Mouse (Mus musculus) stomach, embryonic 14.5 days (tissue): ENCODE measurements around the gene Notch2. TPM values are rescaled to one million over a fixed set of nuclear protein-coding genes. Genes with fewer than 3 reads are reported as not detected.

Experiments used
- ATAC-seq: fragments of 200-750 bp; cut with Nextera tagmentation; 2 replicates; pipeline ENCODE4 v1.8.0; 2017; ENCODE audit warnings: low read depth, moderate TSS enrichment; ENCODE audit not compliant: insufficient number of reproducible peaks, insufficient read depth, low FRiP score
- H3K27ac ChIP-seq: fragments of 300-500 bp; sonication (generic); 2 replicates; pipeline ENCODE4 v1.5.1; 2014; ENCODE audit warnings: mild to moderate bottlenecking, low read length, moderate library complexity, mixed read lengths
- H3K27me3 ChIP-seq: fragments of 300-500 bp; sonication (generic); 2 replicates; pipeline ENCODE4 v1.6.1; 2014; ENCODE audit warnings: low read length, control low read depth, mixed read lengths; ENCODE audit not compliant: control insufficient read depth, insufficient read depth
- H3K36me3 ChIP-seq: fragments of 300-500 bp; sonication (generic); 2 replicates; pipeline ENCODE4 v1.6.1; 2014; ENCODE audit warnings: mild to moderate bottlenecking, control low read depth, low read length, moderate library complexity, mixed read lengths; ENCODE audit not compliant: control insufficient read depth, insufficient read depth
- H3K4me1 ChIP-seq: fragments of 300-500 bp; sonication (generic); 2 replicates; pipeline ENCODE4 v1.6.1; 2014; ENCODE audit warnings: low read length, control low read depth, mixed read lengths; ENCODE audit not compliant: control insufficient read depth, insufficient read depth
- H3K4me2 ChIP-seq: fragments of 300-500 bp; sonication (generic); replicated peaks from 2 replicates; pipeline ENCODE4 v1.6.1; 2014; ENCODE audit warnings: low read depth, low read length, control low read depth
- H3K4me3 ChIP-seq: fragments of 300-500 bp; sonication (generic); 2 replicates; pipeline ENCODE4 v1.5.1; 2014; ENCODE audit warnings: low read depth, low read length, control low read depth
- H3K9ac ChIP-seq: fragments of 300-500 bp; sonication (generic); replicated peaks from 2 replicates; pipeline ENCODE4 v1.6.1; 2014; ENCODE audit warnings: low read depth, mild to moderate bottlenecking, control low read depth, low read length, moderate library complexity, mixed read lengths
- H3K9me3 ChIP-seq: fragments of 300-500 bp; sonication (generic); 2 replicates; pipeline ENCODE4 v1.6.1; 2016; ENCODE audit warnings: low read depth, low read length, control low read depth; ENCODE audit not compliant: control insufficient read depth
- WGBS: fragments of 180-500 bp; shearing (Covaris S2); extraction: QIAGEN DNeasy Blood & Tissue Kit; methylation state at CpG from one replicate; pipeline ENCODE4 v1.1.7; 2014; 5-methylcytosine and 5-hydroxymethylcytosine counted together
- polyA plus RNA-seq: library from polyadenylated mRNA; unstranded; fragments of >200 nt; fragmentation: Nextera tagmentation; extraction: Ambion mirVana; gene quantifications from 2 replicates; pipeline ENCODE4 v1.2.1, GENCODE M21; 2014

The Notch2 gene
- polyA plus RNA-seq, 1 experiment from 2014 or later: 36.2 TPM

DNA sequence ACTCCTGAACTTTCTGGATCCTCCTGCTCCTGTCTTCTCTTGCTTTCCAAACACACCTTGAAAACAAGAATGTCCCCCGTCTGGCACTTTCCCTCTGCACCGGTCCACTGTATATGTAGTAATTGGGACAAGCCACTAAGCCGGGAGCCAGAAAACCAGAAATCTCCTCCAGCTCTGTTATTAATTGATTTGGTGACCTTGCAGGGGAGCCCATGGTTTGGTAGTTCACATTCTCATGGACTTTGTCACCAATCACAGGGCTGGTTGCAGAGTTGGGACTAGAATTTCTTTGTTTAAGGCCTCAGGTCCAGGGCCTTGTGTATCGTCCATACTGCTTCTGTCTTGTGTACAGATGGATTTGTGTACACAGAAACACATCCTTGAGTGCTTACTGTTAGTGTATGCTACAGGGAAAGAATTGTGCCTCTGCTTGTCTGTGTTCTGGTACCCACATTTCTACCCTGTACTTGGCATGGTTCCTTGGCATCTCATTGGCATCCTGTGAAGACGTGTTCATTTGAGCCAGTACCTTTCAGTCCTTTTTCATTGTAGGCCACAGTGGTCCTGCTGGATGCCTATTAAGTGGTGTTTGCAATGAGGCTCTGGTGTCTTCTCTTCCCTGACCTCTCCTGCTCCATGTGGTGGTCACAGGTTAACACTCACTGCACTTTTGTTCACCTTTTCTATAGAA, 3.7 kb downstream of the Notch2 start:
- no peaks in the 10 kb centered on the region for H3K27me3 ChIP-seq
- H3K9me3 ChIP-seq: no peaks in the 10 kb centered on the region
- H3K4me1 ChIP-seq: peaks cover 45% of the 10 kb centered on the region
- 66% methylated on average over 5 of the region's 5 CpGs for WGBS
- H3K27ac ChIP-seq: no peak overlapping the region
- H3K4me3 ChIP-seq: no peak overlapping the region
- ATAC-seq: no peak
- no peaks in the 10 kb centered on the region for H3K36me3 ChIP-seq
- no peak overlapping the region for H3K9ac ChIP-seq
- H3K4me2 ChIP-seq: peak overlapping the region; percentile 53; the same call in 1 of the 2 replicates

GRCm38 (mm10) chr3:98018187-98018586, 4.9 kb downstream of the Notch2 start:
- Histone ChIP-seq H3K9me3 (no peaks in the 10 kb centered on the region), H3K4me2 (no peak overlapping the region), H3K9ac (no peak overlapping the region), H3K27me3 (no peaks in the 10 kb centered on the region), H3K4me3 (no peak overlapping the region), H3K36me3 (no peaks in the 10 kb centered on the region), H3K27ac (no peak overlapping the region), H3K4me1 (peaks cover 45% of the 10 kb centered on the region)
- ATAC-seq: no peak
- WGBS: 85% methylated on average over 4 of the region's 4 CpGs

- H3K4me3 ChIP-seq: no peak overlapping the region
- no peak overlapping the region; the same call in 1 of the 2 replicates for H3K4me2 ChIP-seq
- H3K9me3 ChIP-seq: no peaks in the 10 kb centered on the region
- 0 out of 2 replicates have a peak, but pooled peaks have one; percentile 54 for ATAC-seq
- H3K27me3 ChIP-seq: no peaks in the 10 kb centered on the region
- no peaks in the 10 kb centered on the region for H3K36me3 ChIP-seq
- WGBS: 62% methylated on average over 9 of the region's 9 CpGs
- H3K4me1 ChIP-seq: peaks cover 50% of the 10 kb centered on the region
- H3K27ac ChIP-seq: peak overlapping the region; percentile 45
- no peak overlapping the region for H3K9ac ChIP-seq
These were observed 7.3 kb downstream of the Notch2 start for GRCm38 (mm10) chr3:98020431-98021229.

- no peaks in the 10 kb centered on the region for H3K9me3 ChIP-seq
- no peak overlapping the region for H3K9ac ChIP-seq
- 13% methylated on average over 13 of the region's 13 CpGs for whole genome bisulfite sequencing
- no peaks in the 10 kb centered on the region for H3K27me3 ChIP-seq
- H3K27ac ChIP-seq: peak overlapping the region; percentile 80
- peak; percentile 50; the same call in 1 of the 2 replicates for ATAC-seq
- no peaks in the 10 kb centered on the region for H3K36me3 ChIP-seq
- no peak overlapping the region for H3K4me3 ChIP-seq
- H3K4me2 ChIP-seq: peak overlapping the region; percentile 24
- H3K4me1 ChIP-seq: peaks cover 49% of the 10 kb centered on the region
These were observed 11.0 kb downstream of the Notch2 start for GRCm38 (mm10) chr3:98024288-98024848.

DNA sequence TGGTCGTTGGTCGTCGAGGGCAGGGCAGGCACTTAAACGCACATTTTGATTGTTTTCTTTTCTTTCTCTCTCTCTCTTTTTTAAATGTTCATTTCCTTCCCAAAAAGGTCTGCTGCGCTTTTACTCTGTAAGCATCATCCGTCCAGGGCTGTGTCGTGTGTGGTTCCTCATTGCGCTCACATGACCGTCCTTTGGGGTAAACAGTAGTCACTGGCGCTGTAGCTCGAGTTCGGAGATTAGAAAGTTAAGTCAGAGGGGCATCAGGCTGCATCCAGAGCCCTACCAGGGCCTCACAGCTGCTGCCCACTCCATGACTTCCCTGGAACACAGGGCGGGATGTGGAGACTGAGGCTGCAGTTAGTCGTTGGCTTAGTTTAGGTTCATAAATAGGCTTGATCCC, 12.2 kb downstream of the Notch2 start:
- H3K4me2 ChIP-seq: no peak overlapping the region
- 31% methylated on average over 14 of the region's 14 CpGs for WGBS
- H3K27me3 ChIP-seq: no peaks in the 10 kb centered on the region
- H3K9ac ChIP-seq: no peak overlapping the region
- H3K9me3 ChIP-seq: no peaks in the 10 kb centered on the region
- H3K36me3 ChIP-seq: no peaks in the 10 kb centered on the region
- no peak overlapping the region for H3K4me3 ChIP-seq
- ATAC-seq: no peak
- peaks cover 45% of the 10 kb centered on the region for H3K4me1 ChIP-seq
- no peak overlapping the region; the same call in 1 of the 2 replicates for H3K27ac ChIP-seq

GRCm38 (mm10) chr3:98025921-98026880, 12.9 kb downstream of the Notch2 start:
- WGBS: 31% methylated on average over 10 of the region's 10 CpGs
- H3K4me2 ChIP-seq: no peak overlapping the region
- no peaks in the 10 kb centered on the region for H3K9me3 ChIP-seq
- H3K27ac ChIP-seq: no peak overlapping the region
- peaks cover 47% of the 10 kb centered on the region for H3K4me1 ChIP-seq
- no peak overlapping the region for H3K4me3 ChIP-seq
- no peak overlapping the region for H3K9ac ChIP-seq
- H3K27me3 ChIP-seq: no peaks in the 10 kb centered on the region
- peak; percentile 57; the same call in 1 of the 2 replicates for ATAC-seq
- H3K36me3 ChIP-seq: no peaks in the 10 kb centered on the region

DNA sequence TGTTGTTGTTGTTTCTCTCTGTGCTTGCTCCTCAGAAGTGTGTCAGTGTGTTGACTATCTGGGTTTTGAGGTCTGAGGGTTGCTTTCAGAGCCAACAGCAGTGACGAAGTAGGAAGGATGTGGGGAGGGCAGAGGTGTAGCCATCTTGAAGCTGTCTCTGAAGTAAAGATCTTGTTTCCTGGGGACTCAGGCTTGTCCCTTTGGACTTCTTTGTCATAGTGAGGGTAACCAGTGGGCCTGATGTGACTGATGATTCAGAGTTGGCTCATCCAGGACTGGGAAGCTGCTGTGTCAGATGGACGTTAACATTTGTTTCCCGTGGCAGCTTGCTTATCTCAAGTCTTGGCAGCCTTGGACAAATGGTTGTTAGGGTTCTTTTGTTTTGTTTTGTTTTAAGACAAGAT, 14.0 kb downstream of the Notch2 start:
- no peak for ATAC-seq
- H3K9ac ChIP-seq: no peak overlapping the region
- H3K27ac ChIP-seq: no peak overlapping the region
- WGBS: 24% methylated on average over 3 of the region's 3 CpGs
- H3K4me1 ChIP-seq: peaks cover 51% of the 10 kb centered on the region
- H3K4me3 ChIP-seq: no peak overlapping the region
- no peaks in the 10 kb centered on the region for H3K9me3 ChIP-seq
- H3K4me2 ChIP-seq: no peak overlapping the region
- no peaks in the 10 kb centered on the region for H3K27me3 ChIP-seq
- no peaks in the 10 kb centered on the region for H3K36me3 ChIP-seq

DNA sequence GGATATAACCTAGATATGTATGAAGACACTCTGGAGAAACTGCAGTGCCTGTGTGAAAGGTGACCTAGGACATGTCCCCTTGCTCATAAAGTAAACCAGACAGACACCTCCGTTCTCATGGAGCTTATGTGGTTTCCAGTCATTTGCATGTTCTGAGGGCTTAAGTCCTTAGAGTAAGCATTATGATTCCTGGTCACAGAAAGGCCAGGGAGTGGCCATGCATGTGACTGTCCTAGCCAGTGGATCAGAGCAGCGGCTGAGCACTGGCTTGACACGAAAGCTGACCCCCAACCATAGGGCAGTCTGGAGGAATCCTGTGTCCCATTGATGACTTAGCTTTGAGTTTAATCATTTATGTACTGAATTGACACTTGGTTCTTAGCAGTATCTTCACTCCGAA, 14.7 kb downstream of the Notch2 start:
- Histone ChIP-seq H3K9ac (no peak overlapping the region), H3K4me1 (peaks cover 55% of the 10 kb centered on the region), H3K27ac (no peak overlapping the region), H3K4me2 (no peak overlapping the region), H3K4me3 (no peak overlapping the region), H3K27me3 (no peaks in the 10 kb centered on the region), H3K36me3 (no peaks in the 10 kb centered on the region), H3K9me3 (no peaks in the 10 kb centered on the region)
- no peak for ATAC-seq
- WGBS: 51% methylated on average over 4 of the region's 4 CpGs
